Comparison of ENCODE assay signal across 20 mouse cellular contexts in the genomic region with DNA sequence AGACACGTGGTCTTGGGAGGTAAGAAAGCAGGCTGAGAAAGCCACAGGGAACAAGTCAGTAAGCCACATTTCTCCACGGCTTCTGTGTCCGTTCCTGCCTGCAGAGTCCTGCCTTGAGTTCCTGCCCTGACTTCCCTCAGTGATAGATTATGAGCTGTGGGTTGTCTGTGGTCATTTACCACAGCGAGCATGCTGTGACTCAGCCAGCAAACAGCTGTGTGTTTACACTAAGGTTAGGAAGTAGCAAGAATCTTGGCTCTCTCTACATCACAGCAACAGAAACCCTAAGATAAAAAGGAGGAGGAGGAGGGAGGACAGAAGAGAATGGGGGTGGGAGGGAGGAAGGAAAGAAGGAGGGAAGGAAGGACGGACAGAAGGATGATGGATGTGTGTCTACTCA. TPM values are rescaled to one million over a fixed set of nuclear protein-coding genes. Genes with fewer than 3 reads are reported as not detected.
A peak's percentile ranks its signal among the peaks of the same experiment; 100 is the strongest.
DNase-seq lines count a peak whose midpoint lies in the region; ATAC-seq and TF ChIP-seq lines count a peak whose summit lies in the region.
"Had no signal": no experiment of that assay in that cellular context is flagged by ENCODE, and none has a peak within 500 bp of the region (broad histone marks: within the 10 kb centered on the region; RNA-seq: fewer than 3 reads in every experiment).

No protein-coding gene starts in this region.

- no peaks in the 10 kb centered on the region for H3K9me3 ChIP-seq in lung, postnatal 0 days (ENCODE audit: low read length)
- H3K9me3 ChIP-seq in forebrain, embryonic 16.5 days (ENCODE audit: control insufficient read depth, low read length): no peaks in the 10 kb centered on the region
- H3K9me3 ChIP-seq: embryonic facial prominence, embryonic 12.5 days; forebrain, embryonic 13.5 days; heart, embryonic 13.5 days; hindbrain, embryonic 15.5 days had no signal

- H3K27ac ChIP-seq in lung, postnatal 0 days (ENCODE audit: low read length): no peak overlapping the region
- peak overlapping the region; percentile 62; the same call in 1 of the 2 replicates for H3K27ac ChIP-seq in embryonic fibroblast, embryonic 13.5 days (ENCODE audit: insufficient read depth, low read length)
- H3K27ac ChIP-seq in forebrain, embryonic 16.5 days (ENCODE audit: low read length): no peak overlapping the region
- H3K27ac ChIP-seq: embryonic facial prominence, embryonic 12.5 days; forebrain, embryonic 13.5 days; gastrocnemius, adult 2 months; heart, embryonic 13.5 days; hindbrain, embryonic 15.5 days had no signal

- TF ChIP-seq POLR2A in embryonic fibroblast, embryonic 13.5 days (IDR thresholded peaks at IDR 0.05; ENCODE audit: low read depth, low read length): no peak

- no peak overlapping the region for H3K9ac ChIP-seq in lung, postnatal 0 days (replicated peaks; ENCODE audit: low read depth)
- no peak overlapping the region for H3K9ac ChIP-seq in forebrain, embryonic 16.5 days (replicated peaks; ENCODE audit: low read depth, low read length)
- H3K9ac ChIP-seq: embryonic facial prominence, embryonic 12.5 days; forebrain, embryonic 13.5 days; heart, embryonic 13.5 days; hindbrain, embryonic 15.5 days had no signal

- 42% methylated on average over 5 of the region's 5 CpGs for WGBS in lung, postnatal 0 days
- 76% methylated on average over 5 of the region's 5 CpGs for WGBS in forebrain, embryonic 16.5 days

- H3K4me1 ChIP-seq in lung, postnatal 0 days (ENCODE audit: insufficient read depth, low read depth, low read length): no peaks in the 10 kb centered on the region
- H3K4me1 ChIP-seq in embryonic fibroblast, embryonic 13.5 days (ENCODE audit: control insufficient read depth, insufficient read depth, low read length): no peaks in the 10 kb centered on the region
- H3K4me1 ChIP-seq in forebrain, embryonic 16.5 days (replicated peaks; ENCODE audit: control insufficient read depth, insufficient read depth, low read length): peaks cover 6% of the 10 kb centered on the region
- H3K4me1 ChIP-seq: forebrain, embryonic 13.5 days; heart, embryonic 13.5 days had no signal

- H3K36me3 ChIP-seq in lung, postnatal 0 days (ENCODE audit: insufficient read depth, low read length): no peaks in the 10 kb centered on the region
- H3K36me3 ChIP-seq in forebrain, embryonic 16.5 days (ENCODE audit: control insufficient read depth, insufficient read depth): no peaks in the 10 kb centered on the region
- H3K36me3 ChIP-seq: heart, embryonic 13.5 days; hindbrain, embryonic 15.5 days had no signal

- H3K27me3 ChIP-seq in lung, postnatal 0 days (replicated peaks; ENCODE audit: insufficient read depth, low read length): no peaks in the 10 kb centered on the region
- H3K27me3 ChIP-seq in forebrain, embryonic 16.5 days (replicated peaks; ENCODE audit: control insufficient read depth, insufficient read depth, low read length): no peaks in the 10 kb centered on the region
- H3K27me3 ChIP-seq: embryonic facial prominence, embryonic 12.5 days; forebrain, embryonic 13.5 days; heart, embryonic 13.5 days; hindbrain, embryonic 15.5 days had no signal

- peak; percentile 35; the same call in 1 of the 2 replicates for ATAC-seq in lung, postnatal 0 days
- ATAC-seq in forebrain, embryonic 16.5 days: no peak
- ATAC-seq: forebrain, embryonic 13.5 days had no signal

- H3K4me3 ChIP-seq in lung, postnatal 0 days (ENCODE audit: low read depth, low read length): no peak overlapping the region
- H3K4me3 ChIP-seq in embryonic fibroblast, embryonic 13.5 days (ENCODE audit: insufficient read depth, low read length): no peak overlapping the region
- no peak overlapping the region for H3K4me3 ChIP-seq in forebrain, embryonic 16.5 days (replicated peaks; ENCODE audit: low read length)
- H3K4me3 ChIP-seq: embryonic facial prominence, embryonic 12.5 days; forebrain, embryonic 13.5 days; gastrocnemius, adult 2 months; heart, embryonic 13.5 days; hindbrain, embryonic 15.5 days had no signal

- TF ChIP-seq EP300 in lung, postnatal 0 days (IDR thresholded peaks at IDR 0.05): no peak

- TF ChIP-seq CTCF in lung, postnatal 0 days (IDR thresholded peaks at IDR 0.05): no peak
- no peak for TF ChIP-seq CTCF in embryonic fibroblast, embryonic 13.5 days (IDR thresholded peaks at IDR 0.05; ENCODE audit: borderline replicate concordance, insufficient read depth, low read length)

- peak; percentile 40 for DNase-seq in lung, postnatal 0 days (ENCODE audit: low spot score)
- DNase-seq in lung, adult 18-20 months: no peak
- DNase-seq in 3134 (ENCODE audit: extremely low read depth, insufficient read length, low spot score): peak; percentile 53
- DNase-seq in 416B (ENCODE audit: low read depth): peak; percentile 11
- DNase-seq in cerebellum, postnatal 4 days (ENCODE audit: low spot score in 2 of 2): no peak
- no peak for DNase-seq in gastrocnemius, adult 8-10 months (ENCODE audit: low spot score in 2 of 2)
- DNase-seq: adrenal gland, adult 8-10 months; adrenal gland, postnatal 36 days; cerebellum, adult 2 months; cerebellum, postnatal 10 days; gastrocnemius, adult 2 months; gastrocnemius, postnatal 36 days; heart, adult 11 months; heart, postnatal 36 days had no signal

- no peak overlapping the region for H3K4me2 ChIP-seq in lung, postnatal 0 days (replicated peaks; ENCODE audit: low read depth, low read length)
- no peak overlapping the region for H3K4me2 ChIP-seq in forebrain, embryonic 16.5 days (ENCODE audit: low read length)
- H3K4me2 ChIP-seq: embryonic facial prominence, embryonic 12.5 days; forebrain, embryonic 13.5 days; heart, embryonic 13.5 days; hindbrain, embryonic 15.5 days had no signal

RNA-seq across cellular contexts. Expression of a gene that starts 59.6 kb away (rescaled TPM):
- 1.9 and 2.7 TPM in 2 replicates for polyA plus RNA-seq in lung, postnatal 0 days (2015; fragmentation: Nextera tagmentation; extraction: Ambion mirVana)
- polyA plus RNA-seq in embryonic fibroblast, embryonic 13.5 days (2011; ENCODE audit: insufficient read length, low read depth, missing spikeins): 8.9 and 13.6 TPM in 2 replicates
- polyA plus RNA-seq in forebrain, embryonic 16.5 days (2015; fragmentation: Nextera tagmentation; extraction: Ambion mirVana): 4.0 and 4.3 TPM in 2 replicates
- total RNA-seq in gastrocnemius, adult 8-10 months (2022): under 1 TPM; 0.44 to 0.54 (median 0.50) TPM

Comparison
In these comparisons a context has a peak if more than half of its experiments do, and no peak if none do; other contexts are left out.
1. DNase-seq: peak in lung, postnatal 0 days (single experiment), 3134 (single experiment) and 416B (single experiment); none in lung, adult 18-20 months (0 of 2), cerebellum, postnatal 4 days (0 of 2) and gastrocnemius, adult 8-10 months (0 of 2).